Mouse (Mus musculus) hindbrain, embryonic 14.5 days (tissue): ENCODE measurements around the gene Kif2a. TPM values are rescaled to one million over a fixed set of nuclear protein-coding genes. Genes with fewer than 3 reads are reported as not detected.
A peak's percentile ranks its signal among the peaks of the same experiment; 100 is the strongest.
"Not testable (repeated sequence)": the region's sequence is repeated elsewhere in the genome, so short reads cannot be mapped to it uniquely, and the experiment has no call there.

Experiments
- ATAC-seq: fragments of 200-750 bp; cut with Nextera tagmentation; 2 replicates; pipeline ENCODE4 v1.8.0; 2017; ENCODE audit warnings: moderate number of reproducible peaks, mild to moderate bottlenecking, moderate TSS enrichment, moderate library complexity; ENCODE audit not compliant: low FRiP score
- DNase-seq: peaks from one replicate; pipeline ENCODE4 v3.0.0-alpha.2; 2015; ENCODE audit warnings: low spot score
- H3K27ac ChIP-seq: fragments of 300-500 bp; sonication (generic); 2 replicates; pipeline ENCODE4 v1.5.1; 2014; ENCODE audit warnings: mild to moderate bottlenecking, moderate library complexity
- H3K27me3 ChIP-seq: fragments of 300-500 bp; sonication (generic); 2 replicates; pipeline ENCODE4 v1.6.1; 2014; ENCODE audit warnings: mild to moderate bottlenecking, low read length, mixed read lengths; ENCODE audit not compliant: control insufficient read depth, insufficient read depth
- H3K36me3 ChIP-seq: fragments of 300-500 bp; sonication (generic); replicated peaks from 2 replicates; pipeline ENCODE4 v1.6.1; 2014; ENCODE audit not compliant: control insufficient read depth, insufficient read depth
- H3K4me1 ChIP-seq: fragments of 300-500 bp; sonication (generic); replicated peaks from 2 replicates; pipeline ENCODE4 v1.6.1; 2014; ENCODE audit warnings: antibody characterized with exemption, low read length, mixed read lengths; ENCODE audit not compliant: control insufficient read depth, insufficient read depth
- H3K4me2 ChIP-seq: fragments of 300-500 bp; sonication (generic); replicated peaks from 2 replicates; pipeline ENCODE4 v1.6.1; 2014; ENCODE audit warnings: mild to moderate bottlenecking, moderate library complexity
- H3K4me3 ChIP-seq: fragments of 300-500 bp; sonication (generic); replicated peaks from 2 replicates; pipeline ENCODE4 v1.5.1; 2014; ENCODE audit warnings: mild to moderate bottlenecking, low read length
- H3K9ac ChIP-seq: fragments of 300-500 bp; sonication (generic); 2 replicates; pipeline ENCODE4 v1.6.1; 2014
- H3K9me3 ChIP-seq: fragments of 300-500 bp; sonication (generic); 2 replicates; pipeline ENCODE4 v1.6.1; 2016; ENCODE audit warnings: low read length; ENCODE audit not compliant: control insufficient read depth
- WGBS: fragments of 180-500 bp; shearing (Covaris S2); extraction: QIAGEN DNeasy Blood & Tissue Kit; methylation state at CpG from one replicate; pipeline ENCODE4 v1.1.7; 2014; 5-methylcytosine and 5-hydroxymethylcytosine counted together
- polyA plus RNA-seq: library from polyadenylated mRNA; unstranded; fragments of >200 nt; fragmentation: Nextera tagmentation; extraction: Ambion mirVana; gene quantifications from 2 replicates; pipeline ENCODE4 v1.2.1, GENCODE M21; 2014

Kif2a gene
- polyA plus RNA-seq, 1 experiment from 2014 or later = 54.9 TPM

DNA sequence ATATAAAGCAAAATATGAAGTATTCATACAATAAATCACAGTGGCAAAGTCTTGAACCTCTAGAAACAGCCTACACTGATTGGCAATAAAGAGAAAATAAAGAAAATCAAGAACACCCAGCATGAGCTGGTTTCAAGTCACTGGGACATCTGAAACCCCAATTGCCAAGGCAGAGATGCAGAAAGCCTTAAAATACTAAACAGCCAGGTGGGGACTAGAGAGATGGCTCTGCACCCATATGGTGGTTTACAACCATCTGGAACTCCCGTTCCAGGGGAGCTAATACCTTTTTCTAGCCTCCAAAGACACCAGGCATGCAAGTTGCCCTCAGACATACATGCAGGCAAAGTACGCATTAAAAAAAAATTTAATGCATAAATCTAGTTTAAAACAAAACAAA lies 23.9 kb downstream of the Kif2a start:
- H3K4me3 ChIP-seq = no peak overlapping the region
- 93% methylated on average over 2 of the region's 2 CpGs for WGBS
- H3K27me3 ChIP-seq = no peaks in the 10 kb centered on the region
- no peak for ATAC-seq
- DNase-seq = no peak
- H3K27ac ChIP-seq = no peak overlapping the region
- no peaks in the 10 kb centered on the region; the same call in 1 of the 2 replicates for H3K4me1 ChIP-seq
- H3K4me2 ChIP-seq = no peak overlapping the region
- no peak overlapping the region for H3K9ac ChIP-seq
- H3K9me3 ChIP-seq = no peaks in the 10 kb centered on the region
- peaks cover 6% of the 10 kb centered on the region for H3K36me3 ChIP-seq

GRCm38 (mm10) chr13:106997557-106997956 lies 24.4 kb downstream of the Kif2a start:
- not testable (repeated sequence) for H3K4me2 ChIP-seq, DNase-seq, H3K4me1 ChIP-seq, H3K36me3 ChIP-seq, H3K4me3 ChIP-seq, H3K27me3 ChIP-seq, ATAC-seq, H3K9ac ChIP-seq, H3K27ac ChIP-seq, H3K9me3 ChIP-seq
- WGBS = 95% methylated on average over 3 of the region's 4 CpGs

GRCm38 (mm10) chr13:106996891-106997290 lies 25.0 kb downstream of the Kif2a start:
- Histone ChIP-seq H3K27ac (no peak overlapping the region), H3K4me2 (no peak overlapping the region), H3K27me3 (no peaks in the 10 kb centered on the region), H3K4me3 (no peak overlapping the region), H3K4me1 (no peaks in the 10 kb centered on the region; the same call in 1 of the 2 replicates), H3K9ac (no peak overlapping the region), H3K9me3 (no peaks in the 10 kb centered on the region), H3K36me3 (peaks cover 17% of the 10 kb centered on the region)
- ATAC-seq = no peak
- WGBS = 89% methylated on average over 2 of the region's 2 CpGs
- no peak for DNase-seq

DNA sequence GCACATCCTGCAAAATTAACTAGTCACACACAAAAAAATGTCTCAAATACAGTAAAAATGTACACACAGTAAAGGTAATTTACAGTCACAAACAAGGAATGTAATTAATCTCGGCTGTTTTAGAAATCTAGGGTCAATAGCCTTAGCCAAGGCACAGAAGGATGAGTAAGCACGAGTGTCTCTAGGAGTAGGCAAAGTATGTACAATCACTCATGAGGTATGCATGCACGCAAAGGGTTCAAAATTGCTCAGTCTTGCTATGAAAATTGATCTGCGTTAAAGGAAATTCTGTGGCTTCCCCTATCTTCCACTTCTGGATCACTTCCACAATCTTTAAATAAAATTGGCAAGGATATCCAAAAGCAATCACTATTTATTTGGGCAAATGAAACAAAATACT lies 60.4 kb downstream of the Kif2a start:
- Histone ChIP-seq H3K27me3 (no peaks in the 10 kb centered on the region), H3K4me2 (no peak overlapping the region), H3K4me1 (no peaks in the 10 kb centered on the region), H3K4me3 (no peak overlapping the region), H3K9ac (no peak overlapping the region), H3K9me3 (no peaks in the 10 kb centered on the region), H3K36me3 (peaks cover 68% of the 10 kb centered on the region), H3K27ac (no peak overlapping the region)
- ATAC-seq (no peak), DNase-seq (no peak)
- 96% methylated on average over 4 of the region's 4 CpGs for WGBS

GRCm38 (mm10) chr13:106960557-106960956 lies 61.4 kb downstream of the Kif2a start:
- Histone ChIP-seq H3K9ac (no peak overlapping the region), H3K27ac (no peak overlapping the region), H3K4me1 (no peaks in the 10 kb centered on the region), H3K4me3 (no peak overlapping the region), H3K4me2 (no peak overlapping the region), H3K36me3 (peaks cover 77% of the 10 kb centered on the region), H3K9me3 (no peaks in the 10 kb centered on the region), H3K27me3 (no peaks in the 10 kb centered on the region)
- ATAC-seq = no peak
- no peak for DNase-seq
- 92% methylated on average over 3 of the region's 3 CpGs for WGBS

- Histone ChIP-seq H3K4me2 (no peak overlapping the region), H3K4me3 (no peak overlapping the region), H3K9me3 (no peaks in the 10 kb centered on the region), H3K4me1 (no peaks in the 10 kb centered on the region), H3K27me3 (no peaks in the 10 kb centered on the region), H3K9ac (no peak overlapping the region), H3K27ac (no peak overlapping the region), H3K36me3 (peaks cover 81% of the 10 kb centered on the region)
- ATAC-seq = no peak
- DNase-seq = no peak
- WGBS = 94% methylated on average over 3 of the region's 3 CpGs
These were observed 63.6 kb downstream of the Kif2a start for GRCm38 (mm10) chr13:106958286-106958685.

GRCm38 (mm10) chr13:106957554-106957953 lies 64.4 kb downstream of the Kif2a start:
- Histone ChIP-seq H3K9me3 (no peaks in the 10 kb centered on the region), H3K4me3 (no peak overlapping the region), H3K27me3 (no peaks in the 10 kb centered on the region), H3K4me1 (no peaks in the 10 kb centered on the region), H3K36me3 (peaks cover 81% of the 10 kb centered on the region), H3K27ac (no peak overlapping the region), H3K4me2 (no peak overlapping the region), H3K9ac (no peak overlapping the region)
- no peak for ATAC-seq
- DNase-seq = no peak
- 92% methylated on average over 4 of the region's 4 CpGs for WGBS

DNA sequence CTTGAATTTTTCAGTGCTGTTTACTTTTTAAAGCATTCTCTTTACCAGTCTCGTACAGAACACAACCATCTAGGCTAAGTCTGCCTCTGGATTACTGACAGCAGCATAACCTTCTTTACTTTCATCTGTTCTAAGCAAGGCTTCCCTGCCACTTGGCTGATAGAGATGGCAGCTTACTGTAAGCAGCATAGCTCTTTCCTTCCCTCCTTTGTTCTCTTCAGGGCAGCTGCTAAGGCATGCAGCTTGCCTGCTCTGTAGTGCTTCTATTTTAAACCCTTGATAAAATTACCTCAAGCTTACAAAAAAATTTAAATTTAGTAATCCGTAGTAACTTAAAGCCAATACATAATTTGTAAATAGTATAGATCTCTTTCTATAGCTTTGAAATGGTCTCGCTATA lies 67.0 kb downstream of the Kif2a start:
- Histone ChIP-seq H3K4me3 (no peak overlapping the region), H3K9ac (no peak overlapping the region), H3K27me3 (no peaks in the 10 kb centered on the region), H3K4me1 (no peaks in the 10 kb centered on the region), H3K4me2 (no peak overlapping the region), H3K9me3 (no peaks in the 10 kb centered on the region), H3K36me3 (peaks cover 85% of the 10 kb centered on the region), H3K27ac (no peak overlapping the region)
- WGBS = 93% methylated on average over 3 of the region's 3 CpGs
- ATAC-seq (no peak), DNase-seq (no peak)

DNA sequence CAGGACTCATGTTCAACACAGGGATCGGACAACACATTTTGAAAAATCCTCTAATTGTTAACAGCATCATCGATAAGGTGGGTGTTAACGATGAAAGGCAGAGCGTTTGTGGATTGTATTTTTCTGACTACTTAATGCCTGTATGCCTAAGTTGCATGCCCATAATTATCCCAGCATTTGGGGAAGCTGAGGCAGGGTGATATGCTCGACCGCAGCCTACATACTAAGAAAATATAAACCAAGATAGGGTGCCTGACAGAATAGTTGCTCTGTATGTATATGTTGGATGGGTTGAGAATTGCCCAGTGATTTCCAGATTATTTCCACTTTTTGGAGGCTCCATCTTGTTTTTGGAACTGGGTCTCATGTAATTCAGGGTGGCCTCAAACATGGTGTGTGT lies 74.3 kb downstream of the Kif2a start:
- Histone ChIP-seq H3K4me1 (peaks cover 11% of the 10 kb centered on the region), H3K36me3 (peaks cover 34% of the 10 kb centered on the region), H3K4me3 (peak overlapping the region; percentile 82), H3K27me3 (no peaks in the 10 kb centered on the region), H3K27ac (no peak overlapping the region), H3K9ac (peak overlapping the region; percentile 82), H3K9me3 (no peaks in the 10 kb centered on the region), H3K4me2 (peak overlapping the region; percentile 77)
- WGBS = 6% methylated on average over 6 of the region's 6 CpGs
- ATAC-seq = no peak
- DNase-seq = no peak
